Mouse (Mus musculus) liver, adult 2 months (tissue): ENCODE measurements around the gene 9130409I23Rik. TPM values are rescaled to one million over a fixed set of nuclear protein-coding genes. Genes with fewer than 3 reads are reported as not detected.

Source experiments
- DNase-seq: peaks from one replicate; pipeline ENCODE4 v3.0.0-alpha.2; 2011; ENCODE audit warnings: low read depth, low spot score; ENCODE audit errors: extremely low read depth
- H3K27ac ChIP-seq: fragments of 200-500 bp; replicated peaks from 2 replicates; pipeline ENCODE4 v1.5.1; 2012; ENCODE audit warnings: low read depth, mild to moderate bottlenecking, control low read depth, inconsistent platforms, low read length; ENCODE audit not compliant: insufficient read depth
- H3K27me3 ChIP-seq: fragments of 200-500 bp; 2 replicates; pipeline ENCODE4 v1.6.1; 2012; ENCODE audit warnings: mild to moderate bottlenecking, moderate library complexity, low read length, inconsistent platforms; ENCODE audit not compliant: control insufficient read depth, insufficient read depth
- H3K36me3 ChIP-seq: fragments of 200-500 bp; 2 replicates; pipeline ENCODE4 v1.6.1; 2012; ENCODE audit warnings: low read length, inconsistent platforms; ENCODE audit not compliant: control insufficient read depth, insufficient read depth
- H3K4me1 ChIP-seq: fragments of 200-500 bp; 2 replicates; pipeline ENCODE4 v1.6.1; 2011; ENCODE audit warnings: low read length; ENCODE audit not compliant: control insufficient read depth, insufficient read depth
- H3K4me3 ChIP-seq: fragments of 200-500 bp; 2 replicates; pipeline ENCODE4 v1.5.1; 2011; ENCODE audit warnings: low read depth, mild to moderate bottlenecking, control low read depth, low read length, moderate library complexity; ENCODE audit not compliant: insufficient read depth
- H3K79me2 ChIP-seq: fragments of 200-500 bp; 2 replicates; pipeline ENCODE4 v1.6.1; 2012; ENCODE audit warnings: inconsistent platforms, mild to moderate bottlenecking, low read length, moderate library complexity; ENCODE audit not compliant: control insufficient read depth, insufficient read depth
- H3K9ac ChIP-seq: fragments of 200-500 bp; 2 replicates; pipeline ENCODE4 v1.6.1; 2012; ENCODE audit warnings: low read depth, mild to moderate bottlenecking, control low read depth, inconsistent platforms, low read length
- CTCF ChIP-seq: fragments of 200-500 bp; IDR thresholded peaks from 2 replicates; pipeline ENCODE4 v1.5.1; 2011; ENCODE audit warnings: low read depth, low read length, control low read depth
- POLR2A ChIP-seq: fragments of 200-500 bp; IDR thresholded peaks from 2 replicates; pipeline ENCODE4 v1.6.1; 2011; ENCODE audit warnings: low read length, control low read depth; ENCODE audit not compliant: insufficient read depth; ENCODE audit errors: extremely low read depth
- WGBS: fragments of 180-500 bp; shearing (Covaris S2); methylation state at CpG from one replicate; pipeline ENCODE4 v1.1.7; 2018; 5-methylcytosine and 5-hydroxymethylcytosine counted together
- polyA plus RNA-seq: library from polyadenylated mRNA; depleted of rRNA; stranded (reverse); fragments of >200 nt; gene quantifications from 2 replicates; pipeline ENCODE4 v1.2.3, GENCODE M21; 2012
- total RNA-seq: library from RNA; depleted of rRNA; stranded (reverse); fragments of >200 nt; gene quantifications from 2 replicates; pipeline ENCODE4 v1.2.3, GENCODE M21; 2014

Gene 9130409I23Rik
- total and polyA plus RNA-seq, 2 experiments = 4.2 to 11.2 TPM

- H3K4me3 ChIP-seq = no peak overlapping the region
- H3K27me3 ChIP-seq = no peaks in the 10 kb centered on the region
- TF ChIP-seq POLR2A = no peak
- TF ChIP-seq CTCF = no peak
- DNase-seq = no peak
- H3K9ac ChIP-seq = no peak overlapping the region
- H3K36me3 ChIP-seq = no peaks in the 10 kb centered on the region
- no peaks in the 10 kb centered on the region for H3K4me1 ChIP-seq
- no peaks in the 10 kb centered on the region for H3K79me2 ChIP-seq
- 72% methylated on average over 2 of the region's 2 CpGs for WGBS
- no peak overlapping the region for H3K27ac ChIP-seq
Observed at GRCm38 (mm10) chr1:181063991-181064390, 13.0 kb downstream of the 9130409I23Rik start.

- 44% methylated on average over 6 of the region's 6 CpGs for WGBS
- H3K27me3 ChIP-seq = no peaks in the 10 kb centered on the region
- H3K27ac ChIP-seq = no peak overlapping the region
- H3K36me3 ChIP-seq = no peaks in the 10 kb centered on the region
- no peaks in the 10 kb centered on the region for H3K79me2 ChIP-seq
- H3K4me3 ChIP-seq = no peak overlapping the region
- H3K9ac ChIP-seq = no peak overlapping the region
- H3K4me1 ChIP-seq = no peaks in the 10 kb centered on the region
- TF ChIP-seq POLR2A (no peak), CTCF (no peak)
- peak; percentile 88 for DNase-seq
Observed at GRCm38 (mm10) chr1:181064648-181065047, 13.6 kb downstream of the 9130409I23Rik start.

- Histone ChIP-seq H3K4me3 (no peak overlapping the region), H3K27ac (no peak overlapping the region; the same call in 1 of the 2 replicates), H3K9ac (no peak overlapping the region), H3K36me3 (no peaks in the 10 kb centered on the region), H3K4me1 (no peaks in the 10 kb centered on the region), H3K27me3 (no peaks in the 10 kb centered on the region), H3K79me2 (no peaks in the 10 kb centered on the region)
- whole genome bisulfite sequencing = 67% methylated on average over 1 of the region's 1 CpGs
- no peak for DNase-seq
- TF ChIP-seq POLR2A (no peak), CTCF (no peak)
Observed at GRCm38 (mm10) chr1:181068344-181068743, 17.3 kb downstream of the 9130409I23Rik start.

- TF ChIP-seq POLR2A = no peak
- TF ChIP-seq CTCF = no peak
- H3K9ac ChIP-seq = no peak overlapping the region
- H3K4me3 ChIP-seq = no peak overlapping the region
- no peaks in the 10 kb centered on the region for H3K4me1 ChIP-seq
- no peak for DNase-seq
- no peaks in the 10 kb centered on the region for H3K27me3 ChIP-seq
- H3K36me3 ChIP-seq = no peaks in the 10 kb centered on the region
- H3K27ac ChIP-seq = no peak overlapping the region
- WGBS = 68% methylated on average over 11 of the region's 11 CpGs
- H3K79me2 ChIP-seq = no peaks in the 10 kb centered on the region
Observed at GRCm38 (mm10) chr1:181069671-181070070, 18.6 kb downstream of the 9130409I23Rik start.

- WGBS = 43% methylated on average over 5 of the region's 5 CpGs
- DNase-seq = peak; percentile 33
- no peaks in the 10 kb centered on the region for H3K4me1 ChIP-seq
- TF ChIP-seq CTCF = peak; percentile 61
- TF ChIP-seq POLR2A = no peak
- no peak overlapping the region for H3K4me3 ChIP-seq
- H3K27ac ChIP-seq = no peak overlapping the region
- H3K9ac ChIP-seq = no peak overlapping the region
- H3K36me3 ChIP-seq = no peaks in the 10 kb centered on the region
- H3K27me3 ChIP-seq = no peaks in the 10 kb centered on the region
- no peaks in the 10 kb centered on the region for H3K79me2 ChIP-seq
Observed at GRCm38 (mm10) chr1:181073075-181073474, 22.0 kb downstream of the 9130409I23Rik start.

- 32% methylated on average over 2 of the region's 2 CpGs for WGBS
- no peaks in the 10 kb centered on the region for H3K36me3 ChIP-seq
- H3K9ac ChIP-seq = no peak overlapping the region
- no peaks in the 10 kb centered on the region for H3K4me1 ChIP-seq
- no peak overlapping the region for H3K4me3 ChIP-seq
- no peaks in the 10 kb centered on the region for H3K27me3 ChIP-seq
- no peak overlapping the region for H3K27ac ChIP-seq
- TF ChIP-seq POLR2A = no peak
- TF ChIP-seq CTCF = no peak
- DNase-seq = no peak
- no peaks in the 10 kb centered on the region for H3K79me2 ChIP-seq
Observed at GRCm38 (mm10) chr1:181084021-181084420, 33.0 kb downstream of the 9130409I23Rik start.
